Mouse (Mus musculus): Measurements from ENCODE around the gene Syndig1l. TPM values are rescaled to one million over a fixed set of nuclear protein-coding genes. Genes with fewer than 3 reads are reported as not detected.
A peak's percentile ranks its signal among the peaks of the same experiment; 100 is the strongest.

The Syndig1l gene
- polyA plus RNA-seq, 1 experiment, result not detected

DNA sequence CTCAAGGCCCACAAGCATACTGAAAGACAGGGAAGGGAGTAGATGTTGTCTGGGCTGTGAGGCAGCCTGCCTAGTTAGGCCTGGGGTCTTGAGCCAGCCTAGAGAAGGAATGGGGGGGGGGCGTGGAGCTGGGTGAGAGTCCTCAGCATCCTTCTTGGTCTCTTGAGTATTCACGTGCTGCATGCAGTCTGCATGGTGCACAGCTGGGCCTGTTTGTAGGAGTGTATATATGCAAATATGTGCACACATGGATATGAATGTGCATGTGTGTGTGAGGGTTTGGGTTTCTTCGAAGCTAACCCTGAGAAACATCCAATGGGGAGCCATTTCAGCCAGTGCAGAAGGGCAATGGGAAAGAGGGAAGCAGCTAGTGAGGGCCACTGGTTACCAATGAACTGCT, 22.6 kb downstream of the Syndig1l start:
- Histone ChIP-seq H3K27ac (ENCODE audit: insufficient read depth, low read length) (no peak overlapping the region), H3K4me3 (ENCODE audit: insufficient read depth, low read length) (no peak overlapping the region), H3K4me1 (ENCODE audit: control insufficient read depth, insufficient read depth, low read length) (no peaks in the 10 kb centered on the region)
- TF ChIP-seq CTCF (IDR thresholded peaks at IDR 0.05; ENCODE audit: borderline replicate concordance, insufficient read depth, low read length) (no peak), POLR2A (IDR thresholded peaks at IDR 0.05; ENCODE audit: low read depth, low read length) (no peak)

DNA sequence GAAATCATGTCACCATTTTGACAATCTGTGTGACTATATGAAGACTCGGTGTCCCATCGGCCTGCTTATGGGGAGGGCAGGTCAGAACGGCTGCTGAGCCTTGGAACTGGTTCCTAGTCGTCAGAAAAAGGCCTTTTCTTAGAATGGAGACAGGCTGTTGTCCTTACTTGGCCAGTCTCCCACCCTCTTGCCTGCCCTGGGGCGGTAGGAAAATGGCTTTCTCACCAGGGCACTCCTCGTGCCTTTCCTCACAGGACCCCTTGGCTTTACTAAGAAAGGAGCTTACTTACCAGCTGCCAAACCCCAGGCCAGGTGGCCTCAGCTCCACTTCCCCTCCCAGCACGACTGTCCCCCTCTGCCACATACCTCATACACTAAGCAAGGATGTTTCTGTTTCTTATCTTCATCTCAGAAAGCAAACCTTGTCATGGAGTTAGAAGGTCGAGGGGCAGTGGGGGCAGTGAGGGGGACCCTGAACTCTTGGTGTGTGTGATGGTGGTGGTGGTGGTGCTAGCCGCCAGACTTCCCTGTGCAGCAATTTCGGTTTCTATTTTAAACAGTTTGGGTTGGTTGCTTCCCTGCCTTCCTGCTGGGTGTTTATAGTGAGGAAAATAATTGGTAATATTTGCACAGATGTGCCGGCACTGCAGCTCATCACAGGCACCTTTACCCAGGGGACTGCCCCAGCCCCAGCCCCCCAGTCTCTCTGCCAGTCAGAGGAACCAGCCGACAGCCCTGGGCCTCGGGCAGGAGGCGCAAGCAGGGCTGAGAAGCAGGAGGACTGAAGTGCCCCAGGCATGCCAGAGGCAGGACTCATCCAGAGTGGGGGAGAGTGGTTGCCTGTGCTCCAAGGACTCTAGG, 23.7 kb downstream of the Syndig1l start:
- H3K4me1 ChIP-seq (ENCODE audit: control insufficient read depth, insufficient read depth, low read length), result no peaks in the 10 kb centered on the region
- TF ChIP-seq CTCF (IDR thresholded peaks at IDR 0.05; ENCODE audit: borderline replicate concordance, insufficient read depth, low read length) (no peak), POLR2A (IDR thresholded peaks at IDR 0.05; ENCODE audit: low read depth, low read length) (no peak)
- H3K4me3 ChIP-seq (ENCODE audit: insufficient read depth, low read length), result no peak overlapping the region
- H3K27ac ChIP-seq (ENCODE audit: insufficient read depth, low read length), result no peak overlapping the region

GRCm38 (mm10) chr12:84671646-84672045, 27.0 kb downstream of the Syndig1l start:
- no peaks in the 10 kb centered on the region for H3K4me1 ChIP-seq (ENCODE audit: control insufficient read depth, insufficient read depth, low read length)
- no peak for TF ChIP-seq POLR2A (IDR thresholded peaks at IDR 0.05; ENCODE audit: low read depth, low read length)
- no peak for TF ChIP-seq CTCF (IDR thresholded peaks at IDR 0.05; ENCODE audit: borderline replicate concordance, insufficient read depth, low read length)
- no peak overlapping the region for H3K27ac ChIP-seq (ENCODE audit: insufficient read depth, low read length)
- no peak overlapping the region for H3K4me3 ChIP-seq (ENCODE audit: insufficient read depth, low read length)

DNA sequence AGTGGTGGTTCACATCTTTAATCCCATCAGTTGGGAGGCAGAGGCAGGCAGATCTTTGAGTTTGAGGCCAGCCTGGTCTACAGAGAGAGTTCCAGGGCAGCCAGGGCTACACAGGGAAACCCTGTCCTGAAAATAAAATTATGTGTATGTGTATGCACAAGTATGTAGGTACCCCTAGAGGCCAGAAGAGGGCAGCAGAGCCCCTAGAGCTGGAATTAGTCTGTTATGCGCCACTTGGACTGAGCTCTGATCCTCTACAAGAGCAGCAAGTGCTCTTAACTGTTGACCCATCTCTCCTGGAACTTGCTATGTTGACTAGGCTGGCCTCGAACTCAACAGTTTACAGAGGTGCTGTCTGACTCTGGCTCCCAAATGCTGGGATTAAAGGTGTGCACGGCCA, 28.1 kb downstream of the Syndig1l start:
- Histone ChIP-seq H3K4me1 (ENCODE audit: control insufficient read depth, insufficient read depth, low read length) (no peaks in the 10 kb centered on the region), H3K27ac (ENCODE audit: insufficient read depth, low read length) (no peak overlapping the region)

GRCm38 (mm10) chr12:84653912-84654311, 44.7 kb downstream of the Syndig1l start:
- TF ChIP-seq POLR2A (IDR thresholded peaks at IDR 0.05; ENCODE audit: low read depth, low read length) (no peak), CTCF (IDR thresholded peaks at IDR 0.05; ENCODE audit: borderline replicate concordance, insufficient read depth, low read length) (peak; percentile 92)
- Histone ChIP-seq H3K4me3 (ENCODE audit: insufficient read depth, low read length) (no peak overlapping the region), H3K4me1 (ENCODE audit: control insufficient read depth, insufficient read depth, low read length) (no peaks in the 10 kb centered on the region), H3K27ac (ENCODE audit: insufficient read depth, low read length) (no peak overlapping the region)

More for the DNA sequence above, 28.1 kb downstream of the Syndig1l start:
- no peak overlapping the region for H3K4me3 ChIP-seq (ENCODE audit: insufficient read depth, low read length)
- no peak for TF ChIP-seq CTCF (IDR thresholded peaks at IDR 0.05; ENCODE audit: borderline replicate concordance, insufficient read depth, low read length)
- no peak for TF ChIP-seq POLR2A (IDR thresholded peaks at IDR 0.05; ENCODE audit: low read depth, low read length)

DNA sequence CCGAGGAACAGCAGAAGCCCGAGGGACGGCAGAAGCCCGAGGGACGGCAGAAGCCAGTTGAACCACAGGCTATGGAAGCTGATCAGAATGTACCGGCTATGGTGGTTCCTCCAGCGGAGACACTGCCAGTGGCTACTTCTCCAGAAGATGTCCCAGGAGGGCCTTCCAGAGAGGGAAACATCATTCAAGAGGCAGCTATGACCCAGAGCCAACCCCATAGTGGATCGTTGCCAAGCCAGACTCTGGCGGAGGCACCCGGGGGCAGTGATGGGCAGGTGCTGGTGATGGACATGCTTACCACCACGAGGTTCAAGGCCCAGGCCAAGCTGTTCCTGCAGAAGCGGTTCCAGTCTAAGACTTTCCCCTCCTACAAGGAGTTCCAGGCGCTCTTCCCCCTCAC, 48.4 kb downstream of the Syndig1l start:
- TF ChIP-seq POLR2A (IDR thresholded peaks at IDR 0.05; ENCODE audit: low read depth, low read length) (no peak), CTCF (IDR thresholded peaks at IDR 0.05; ENCODE audit: borderline replicate concordance, insufficient read depth, low read length) (no peak)
- no peak overlapping the region for H3K4me3 ChIP-seq (ENCODE audit: insufficient read depth, low read length)
- H3K27ac ChIP-seq (ENCODE audit: insufficient read depth, low read length), result no peak overlapping the region
- H3K4me1 ChIP-seq (ENCODE audit: control insufficient read depth, insufficient read depth, low read length), result no peaks in the 10 kb centered on the region

- Histone ChIP-seq H3K4me1 (ENCODE audit: control insufficient read depth, insufficient read depth, low read length) (no peaks in the 10 kb centered on the region), H3K4me3 (ENCODE audit: insufficient read depth, low read length) (no peak within 1 kb of the TSS), H3K27ac (ENCODE audit: insufficient read depth, low read length) (no peak within 1 kb of the TSS)
- TF ChIP-seq POLR2A (IDR thresholded peaks at IDR 0.05; ENCODE audit: low read depth, low read length) (no peak), CTCF (IDR thresholded peaks at IDR 0.05; ENCODE audit: borderline replicate concordance, insufficient read depth, low read length) (no peak)
Observed at GRCm38 (mm10) chr12:84640654-84641053, 58.0 kb downstream of the Syndig1l start, which contains the start of gene Vrtn. Gene Vrtn, plus strand, starts transcription at chr12:84641019.

DNA sequence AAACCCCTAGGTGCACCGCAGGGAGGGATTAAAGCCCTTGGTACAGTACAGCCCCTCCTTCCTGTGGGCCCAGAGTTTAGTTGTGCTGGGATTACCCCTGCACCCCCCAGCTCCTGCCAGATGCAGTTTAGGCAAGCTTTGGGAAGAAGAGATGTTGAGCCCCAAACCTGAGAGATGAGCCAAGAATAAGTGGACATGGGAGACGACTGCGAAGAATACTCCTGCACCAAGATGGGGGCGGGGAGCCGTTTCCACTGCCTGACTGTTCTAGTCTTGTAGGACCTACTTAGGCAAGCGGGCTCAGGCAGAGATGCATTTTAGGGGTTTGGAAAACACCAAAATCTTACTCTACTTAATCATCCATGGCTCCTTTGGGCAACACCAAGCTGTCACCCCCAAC, 58.4 kb downstream of the Syndig1l start:
- TF ChIP-seq CTCF (IDR thresholded peaks at IDR 0.05; ENCODE audit: borderline replicate concordance, insufficient read depth, low read length) (no peak), POLR2A (IDR thresholded peaks at IDR 0.05; ENCODE audit: low read depth, low read length) (no peak)
- Histone ChIP-seq H3K4me3 (ENCODE audit: insufficient read depth, low read length) (no peak overlapping the region), H3K4me1 (ENCODE audit: control insufficient read depth, insufficient read depth, low read length) (no peaks in the 10 kb centered on the region), H3K27ac (ENCODE audit: insufficient read depth, low read length) (no peak overlapping the region)

DNA sequence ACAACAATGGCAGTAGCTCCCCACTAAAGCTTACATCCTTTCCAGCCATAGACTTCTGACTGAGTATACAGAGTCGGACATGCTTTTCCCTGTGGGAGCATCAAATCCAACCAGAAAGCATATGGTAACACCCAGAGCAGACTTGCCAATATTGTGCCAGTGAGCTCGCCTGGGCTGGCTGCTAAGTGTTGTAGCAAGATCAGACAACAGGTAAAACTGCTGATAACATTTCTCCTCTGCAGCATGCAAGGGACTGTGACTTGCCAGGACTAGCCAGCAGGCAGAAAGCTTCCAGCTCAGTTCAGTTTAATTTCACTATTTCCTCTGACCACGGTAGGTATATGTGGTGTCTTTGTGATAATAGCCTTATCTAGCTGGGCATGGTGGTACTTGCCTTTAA, 66.8 kb downstream of the Syndig1l start:
- no peaks in the 10 kb centered on the region for H3K4me1 ChIP-seq (ENCODE audit: control insufficient read depth, insufficient read depth, low read length)
- H3K27ac ChIP-seq (ENCODE audit: insufficient read depth, low read length), result no peak overlapping the region
- TF ChIP-seq CTCF (IDR thresholded peaks at IDR 0.05; ENCODE audit: borderline replicate concordance, insufficient read depth, low read length) (no peak), POLR2A (IDR thresholded peaks at IDR 0.05; ENCODE audit: low read depth, low read length) (no peak)
- no peak overlapping the region for H3K4me3 ChIP-seq (ENCODE audit: insufficient read depth, low read length)

Other genes starting within 250 kb of the Syndig1l start
- gene Aldh6a1, start 247.8 kb downstream of the Syndig1l start, polyA plus RNA-seq (2011; ENCODE audit: insufficient read length, low read depth, missing spikeins), result 14.2 and 19.1 TPM in 2 replicates
- gene Lin52, start 247.4 kb downstream of the Syndig1l start, polyA plus RNA-seq (2011; ENCODE audit: insufficient read length, low read depth, missing spikeins), result 10.3 and 14.5 TPM in 2 replicates
- gene Vsx2, start 129.1 kb downstream of the Syndig1l start, polyA plus RNA-seq (2011; ENCODE audit: insufficient read length, low read depth, missing spikeins), result not detected in 2 replicates
- 14.7 and 18.2 TPM in 2 replicates for gene Abcd4, start 81.4 kb downstream of the Syndig1l start, polyA plus RNA-seq (2011; ENCODE audit: insufficient read length, low read depth, missing spikeins)
- gene Vrtn, start 57.8 kb downstream of the Syndig1l start, polyA plus RNA-seq (2011; ENCODE audit: insufficient read length, low read depth, missing spikeins), result not detected in 2 replicates
- gene Npc2, start 74.3 kb upstream of the Syndig1l start, polyA plus RNA-seq (2011; ENCODE audit: insufficient read length, low read depth, missing spikeins), result 203 and 205 TPM in 2 replicates
- gene Isca2, start 74.4 kb upstream of the Syndig1l start, polyA plus RNA-seq (2011; ENCODE audit: insufficient read length, low read depth, missing spikeins), result 44.7 and 50.5 TPM in 2 replicates
- 182 and 264 TPM in 2 replicates for gene Ltbp2, start 177.7 kb upstream of the Syndig1l start, polyA plus RNA-seq (2011; ENCODE audit: insufficient read length, low read depth, missing spikeins)

All from embryonic fibroblast, embryonic 13.5 days (primary cell).